Mouse (Mus musculus): ENCODE results near the gene Glrx.

DNA sequence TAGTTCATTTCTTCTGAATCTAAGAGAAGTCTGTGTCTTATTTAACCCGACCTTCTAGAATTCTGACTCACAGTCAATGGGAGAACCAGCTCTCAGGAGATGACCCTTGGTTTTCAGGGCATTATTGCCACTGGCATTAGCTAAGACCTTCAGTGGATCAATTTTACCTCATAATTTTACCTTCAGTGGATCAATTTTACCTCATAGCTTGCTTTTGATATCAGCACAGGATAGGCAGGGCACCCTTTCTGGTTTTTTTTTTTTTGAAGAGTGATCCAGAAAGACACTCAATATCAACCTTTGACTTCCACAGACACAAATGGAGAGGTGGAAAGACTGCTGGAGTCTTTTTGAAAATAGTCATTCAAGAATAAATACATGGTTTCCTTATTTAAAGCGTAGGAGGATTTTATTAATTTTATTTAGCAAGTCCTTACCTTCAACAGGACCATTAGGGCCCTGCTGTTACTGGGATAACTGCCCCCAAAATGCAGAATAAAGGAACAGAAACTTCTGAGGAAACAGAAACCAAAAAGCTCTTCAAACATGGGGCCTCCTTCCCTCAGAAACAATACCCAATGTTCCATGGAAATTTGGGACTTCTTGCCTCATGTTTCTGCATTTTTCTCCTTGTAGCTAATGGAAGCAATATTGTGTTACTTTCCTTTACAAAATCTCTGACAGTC is 5.3 kb downstream of the Glrx start:
- TF ChIP-seq CTCF (IDR thresholded peaks at IDR 0.05; ENCODE audit: borderline replicate concordance, extremely low read depth, insufficient read depth, insufficient read length) = no peak
- no peak for TF ChIP-seq POLR2A (IDR thresholded peaks at IDR 0.05; ENCODE audit: borderline replicate concordance, extremely low read depth, insufficient read depth, insufficient read length, poor library complexity, severe bottlenecking)

Data from brain, embryonic 14.5 days (tissue).